Mouse (Mus musculus): ENCODE measurements around the gene Npr2.

DNA sequence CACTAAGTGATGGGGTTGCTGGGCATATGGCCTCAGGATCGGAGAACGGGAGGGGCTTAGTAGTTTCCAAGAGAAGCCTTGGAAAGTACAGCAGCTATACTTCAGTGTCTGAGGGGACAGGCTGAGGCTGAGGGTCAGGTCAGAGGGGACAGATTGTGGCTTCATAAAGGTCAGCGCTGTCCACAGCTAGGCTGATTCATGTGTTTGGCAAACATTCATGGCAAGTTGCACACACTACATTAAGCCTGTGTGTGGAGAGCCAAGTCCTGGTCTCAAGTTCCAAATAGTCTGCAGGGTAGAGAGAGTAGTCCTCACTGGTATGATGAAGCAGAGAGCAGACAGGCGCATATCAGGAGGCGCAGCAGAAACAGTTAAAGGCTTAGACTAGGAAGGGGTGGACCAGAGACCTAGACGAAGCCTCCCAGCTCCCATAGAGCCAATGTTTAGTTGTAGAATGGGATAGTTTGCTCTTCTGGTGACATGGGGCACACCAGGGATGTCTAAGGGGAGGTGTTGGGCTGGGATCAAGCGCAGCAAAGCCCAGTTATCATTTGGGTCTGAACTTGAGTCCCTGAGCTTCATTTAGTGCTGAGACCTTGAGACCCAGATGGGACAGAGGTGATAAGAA, 47.8 kb downstream of the Npr2 start:
- TF ChIP-seq CTCF (IDR thresholded peaks at IDR 0.05; ENCODE audit: low read depth, low read length) (no peak), TAL1 (conservative IDR thresholded peaks at IDR 0.05; ENCODE audit: low read depth, low read length) (no peak)
